Mouse (Mus musculus): ENCODE measurements around the gene Pcdh7. TPM values are rescaled to one million over a fixed set of nuclear protein-coding genes. Genes with fewer than 3 reads are reported as not detected.

The Pcdh7 gene
- polyA plus RNA-seq, 2 experiments, result 12.5 to 13.7 TPM

- Histone ChIP-seq H3K36me3 (ENCODE audit: control insufficient read depth, insufficient read depth, low read length) (no peaks in the 10 kb centered on the region), H3K27me3 (ENCODE audit: control insufficient read depth, insufficient read depth, low read length) (no peaks in the 10 kb centered on the region), H3K4me2 (replicated peaks; ENCODE audit: low read depth, low read length, severe bottlenecking) (no peak overlapping the region), H3K9me3 (ENCODE audit: control insufficient read depth, low read length) (no peaks in the 10 kb centered on the region), H3K4me1 (ENCODE audit: control insufficient read depth, insufficient read depth, low read length) (no peaks in the 10 kb centered on the region), H3K9ac (ENCODE audit: low read depth, low read length, severe bottlenecking) (no peak overlapping the region), H3K27ac (replicated peaks; ENCODE audit: low read depth, low read length) (no peak overlapping the region), H3K4me3 (replicated peaks; ENCODE audit: low read length) (no peak overlapping the region)
- 82% methylated on average over 2 of the region's 2 CpGs for WGBS
- TF ChIP-seq POLR2A (IDR thresholded peaks at IDR 0.05; ENCODE audit: borderline replicate concordance, extremely low read depth, insufficient read depth, insufficient read length), result no peak
- DNase-seq (ENCODE audit: low spot score) (no peak), ATAC-seq (ENCODE audit: low FRiP score, low read depth) (no peak)
Measured at GRCm38 (mm10) chr5:58021331-58021730, 303.6 kb downstream of the Pcdh7 start.

- ATAC-seq (ENCODE audit: low FRiP score, low read depth) (no peak), DNase-seq (ENCODE audit: low spot score) (no peak)
- no peak for TF ChIP-seq POLR2A (IDR thresholded peaks at IDR 0.05; ENCODE audit: borderline replicate concordance, extremely low read depth, insufficient read depth, insufficient read length)
- WGBS, result 55% methylated on average over 7 of the region's 7 CpGs
- H3K27ac ChIP-seq (replicated peaks; ENCODE audit: low read depth, low read length), result no peak overlapping the region
- no peak overlapping the region for H3K4me2 ChIP-seq (replicated peaks; ENCODE audit: low read depth, low read length, severe bottlenecking)
- no peak overlapping the region for H3K9ac ChIP-seq (ENCODE audit: low read depth, low read length, severe bottlenecking)
- no peaks in the 10 kb centered on the region for H3K36me3 ChIP-seq (ENCODE audit: control insufficient read depth, insufficient read depth, low read length)
- H3K4me3 ChIP-seq (replicated peaks; ENCODE audit: low read length), result no peak overlapping the region
- H3K4me1 ChIP-seq (ENCODE audit: control insufficient read depth, insufficient read depth, low read length), result no peaks in the 10 kb centered on the region
- H3K27me3 ChIP-seq (ENCODE audit: control insufficient read depth, insufficient read depth, low read length), result no peaks in the 10 kb centered on the region
- H3K9me3 ChIP-seq (ENCODE audit: control insufficient read depth, low read length), result no peaks in the 10 kb centered on the region
Measured at GRCm38 (mm10) chr5:58025123-58025522, 307.4 kb downstream of the Pcdh7 start.

DNA sequence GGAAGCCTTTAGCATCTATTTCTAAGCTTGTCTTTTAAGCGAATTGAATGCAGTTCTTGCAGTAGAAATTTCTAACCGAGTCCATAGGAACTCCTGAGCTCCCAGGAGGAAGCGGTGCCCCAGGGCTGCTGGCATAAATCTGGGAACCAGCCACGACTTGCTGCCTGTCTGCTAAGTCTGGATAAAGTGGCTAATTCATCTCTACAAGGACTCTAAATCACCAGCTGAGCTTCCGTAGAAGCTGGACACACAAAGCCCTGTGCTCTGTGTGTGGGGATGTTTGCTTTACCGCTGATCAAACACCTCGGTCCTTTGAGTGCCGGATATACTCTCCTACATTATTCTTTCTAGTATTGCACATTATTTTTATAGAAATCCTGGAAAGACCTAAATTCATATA lies 308.0 kb downstream of the Pcdh7 start:
- DNase-seq (ENCODE audit: low spot score) (no peak), ATAC-seq (ENCODE audit: low FRiP score, low read depth) (no peak)
- no peaks in the 10 kb centered on the region for H3K27me3 ChIP-seq (ENCODE audit: control insufficient read depth, insufficient read depth, low read length)
- no peak overlapping the region for H3K9ac ChIP-seq (ENCODE audit: low read depth, low read length, severe bottlenecking)
- no peaks in the 10 kb centered on the region for H3K36me3 ChIP-seq (ENCODE audit: control insufficient read depth, insufficient read depth, low read length)
- H3K4me3 ChIP-seq (replicated peaks; ENCODE audit: low read length), result no peak overlapping the region
- no peak overlapping the region for H3K4me2 ChIP-seq (replicated peaks; ENCODE audit: low read depth, low read length, severe bottlenecking)
- no peaks in the 10 kb centered on the region for H3K4me1 ChIP-seq (ENCODE audit: control insufficient read depth, insufficient read depth, low read length)
- no peaks in the 10 kb centered on the region for H3K9me3 ChIP-seq (ENCODE audit: control insufficient read depth, low read length)
- no peak for TF ChIP-seq POLR2A (IDR thresholded peaks at IDR 0.05; ENCODE audit: borderline replicate concordance, extremely low read depth, insufficient read depth, insufficient read length)
- no peak overlapping the region for H3K27ac ChIP-seq (replicated peaks; ENCODE audit: low read depth, low read length)
- WGBS, result 40% methylated on average over 8 of the region's 8 CpGs

GRCm38 (mm10) chr5:58039875-58040274 lies 322.1 kb downstream of the Pcdh7 start:
- Histone ChIP-seq H3K4me1 (ENCODE audit: control insufficient read depth, insufficient read depth, low read length) (no peaks in the 10 kb centered on the region), H3K36me3 (ENCODE audit: control insufficient read depth, insufficient read depth, low read length) (no peaks in the 10 kb centered on the region), H3K27me3 (ENCODE audit: control insufficient read depth, insufficient read depth, low read length) (no peaks in the 10 kb centered on the region), H3K4me3 (replicated peaks; ENCODE audit: low read length) (no peak overlapping the region), H3K4me2 (replicated peaks; ENCODE audit: low read depth, low read length, severe bottlenecking) (no peak overlapping the region), H3K9ac (ENCODE audit: low read depth, low read length, severe bottlenecking) (no peak overlapping the region), H3K27ac (replicated peaks; ENCODE audit: low read depth, low read length) (no peak overlapping the region), H3K9me3 (ENCODE audit: control insufficient read depth, low read length) (no peaks in the 10 kb centered on the region)
- ATAC-seq (ENCODE audit: low FRiP score, low read depth) (no peak), DNase-seq (ENCODE audit: low spot score) (peak; percentile 25)
- 35% methylated on average over 3 of the region's 3 CpGs for WGBS
- no peak for TF ChIP-seq POLR2A (IDR thresholded peaks at IDR 0.05; ENCODE audit: borderline replicate concordance, extremely low read depth, insufficient read depth, insufficient read length)

GRCm38 (mm10) chr5:58044216-58044615 lies 326.4 kb downstream of the Pcdh7 start:
- WGBS, result 57% methylated on average over 4 of the region's 4 CpGs
- no peak for TF ChIP-seq POLR2A (IDR thresholded peaks at IDR 0.05; ENCODE audit: borderline replicate concordance, extremely low read depth, insufficient read depth, insufficient read length)
- Histone ChIP-seq H3K9me3 (ENCODE audit: control insufficient read depth, low read length) (no peaks in the 10 kb centered on the region), H3K27ac (replicated peaks; ENCODE audit: low read depth, low read length) (no peak overlapping the region), H3K9ac (ENCODE audit: low read depth, low read length, severe bottlenecking) (no peak overlapping the region), H3K27me3 (ENCODE audit: control insufficient read depth, insufficient read depth, low read length) (no peaks in the 10 kb centered on the region), H3K4me1 (ENCODE audit: control insufficient read depth, insufficient read depth, low read length) (no peaks in the 10 kb centered on the region), H3K4me3 (replicated peaks; ENCODE audit: low read length) (no peak overlapping the region), H3K4me2 (replicated peaks; ENCODE audit: low read depth, low read length, severe bottlenecking) (no peak overlapping the region), H3K36me3 (ENCODE audit: control insufficient read depth, insufficient read depth, low read length) (no peaks in the 10 kb centered on the region)
- DNase-seq (ENCODE audit: low spot score), result no peak
- ATAC-seq (ENCODE audit: low FRiP score, low read depth), result no peak

DNA sequence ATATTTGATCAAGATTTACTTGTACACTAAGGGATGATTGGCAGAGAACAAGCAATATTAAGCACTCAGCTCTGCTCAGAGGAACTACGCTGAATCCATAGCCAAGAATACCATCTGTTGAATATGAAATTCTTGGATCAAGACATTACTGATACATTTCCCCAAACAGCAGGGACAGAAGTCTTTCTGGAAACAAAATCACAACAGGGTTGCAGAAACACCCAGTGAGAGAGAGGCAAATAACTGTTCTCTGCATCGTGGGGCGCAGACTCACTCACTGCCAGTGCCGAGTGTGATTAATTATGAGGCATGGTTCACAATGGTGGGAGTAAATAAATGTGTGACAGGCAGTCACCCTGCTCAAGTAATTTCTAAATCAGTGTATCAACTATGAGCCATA lies 363.3 kb downstream of the Pcdh7 start:
- H3K4me3 ChIP-seq (replicated peaks; ENCODE audit: low read length), result no peak overlapping the region
- no peaks in the 10 kb centered on the region for H3K4me1 ChIP-seq (ENCODE audit: control insufficient read depth, insufficient read depth, low read length)
- no peak for TF ChIP-seq POLR2A (IDR thresholded peaks at IDR 0.05; ENCODE audit: borderline replicate concordance, extremely low read depth, insufficient read depth, insufficient read length)
- H3K36me3 ChIP-seq (ENCODE audit: control insufficient read depth, insufficient read depth, low read length), result no peaks in the 10 kb centered on the region
- H3K27ac ChIP-seq (replicated peaks; ENCODE audit: low read depth, low read length), result no peak overlapping the region
- DNase-seq (ENCODE audit: low spot score), result no peak
- no peaks in the 10 kb centered on the region for H3K27me3 ChIP-seq (ENCODE audit: control insufficient read depth, insufficient read depth, low read length)
- no peak overlapping the region for H3K9ac ChIP-seq (ENCODE audit: low read depth, low read length, severe bottlenecking)
- H3K4me2 ChIP-seq (replicated peaks; ENCODE audit: low read depth, low read length, severe bottlenecking), result no peak overlapping the region
- no peaks in the 10 kb centered on the region for H3K9me3 ChIP-seq (ENCODE audit: control insufficient read depth, low read length)
- no peak for ATAC-seq (ENCODE audit: low FRiP score, low read depth)
- 74% methylated on average over 4 of the region's 4 CpGs for WGBS

Measured in limb, embryonic 14.5 days (tissue).